Mouse (Mus musculus) liver, adult 2 months (tissue): ENCODE results near the gene Neurog1.

ENCODE experiments used
- CTCF ChIP-seq: fragments of 200-500 bp; IDR thresholded peaks from 2 replicates; pipeline ENCODE4 v1.5.1; 2011; ENCODE audit warnings: low read depth, low read length, control low read depth
- POLR2A ChIP-seq: fragments of 200-500 bp; IDR thresholded peaks from 2 replicates; pipeline ENCODE4 v1.6.1; 2011; ENCODE audit warnings: low read length, control low read depth; ENCODE audit not compliant: insufficient read depth; ENCODE audit errors: extremely low read depth

GRCm38 (mm10) chr13:56216090-56216489 lies 35.9 kb downstream of the Neurog1 start:
- no peak for TF ChIP-seq CTCF
- no peak for TF ChIP-seq POLR2A
